Mouse (Mus musculus) liver, adult 2 months (tissue): ENCODE measurements around the gene Krt222.

ENCODE experiments used
- CTCF ChIP-seq: fragments of 200-500 bp; IDR thresholded peaks from 2 replicates; pipeline ENCODE4 v1.5.1; 2011; ENCODE audit warnings: low read depth, low read length, control low read depth
- POLR2A ChIP-seq: fragments of 200-500 bp; IDR thresholded peaks from 2 replicates; pipeline ENCODE4 v1.6.1; 2011; ENCODE audit warnings: low read length, control low read depth; ENCODE audit not compliant: insufficient read depth; ENCODE audit errors: extremely low read depth

DNA sequence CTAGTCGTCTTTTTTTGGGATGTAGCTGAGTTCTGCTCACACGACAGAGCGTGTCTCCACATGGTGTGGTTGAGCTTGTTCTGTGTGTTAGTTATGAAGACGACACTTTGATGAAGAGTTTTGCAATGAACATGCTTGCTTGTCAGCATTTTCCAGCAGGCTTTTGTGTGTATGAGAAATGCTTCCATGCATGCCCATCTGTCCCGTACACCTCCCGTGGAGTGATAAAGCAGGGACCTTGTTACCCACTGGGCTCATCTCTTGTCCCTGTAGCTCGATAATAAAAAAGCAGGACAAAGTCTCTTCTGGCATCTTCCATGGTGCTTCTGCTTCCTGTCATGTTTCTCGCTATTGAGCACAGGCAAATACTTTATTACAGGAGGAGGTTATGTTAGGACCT, 8.8 kb upstream of the Krt222 start:
- TF ChIP-seq POLR2A (no peak), CTCF (no peak)
